Mouse (Mus musculus) ES-E14 (cell line): ENCODE results near the gene Tmem229b.

Source experiments
- CHD2 ChIP-seq: IDR thresholded peaks from 2 replicates; pipeline ENCODE4 v1.6.1; 2014; ENCODE audit warnings: mild to moderate bottlenecking, low read depth, low read length, inconsistent platforms
- HCFC1 ChIP-seq: IDR thresholded peaks from 2 replicates; pipeline ENCODE4 v1.6.1; 2012; ENCODE audit warnings: low read length, inconsistent platforms, borderline replicate concordance; ENCODE audit not compliant: insufficient read depth
- ZC3H11A ChIP-seq: IDR thresholded peaks from 2 replicates; pipeline ENCODE4 v1.6.1; 2012; ENCODE audit warnings: low read depth, mild to moderate bottlenecking, inconsistent platforms, low read length, borderline replicate concordance

DNA sequence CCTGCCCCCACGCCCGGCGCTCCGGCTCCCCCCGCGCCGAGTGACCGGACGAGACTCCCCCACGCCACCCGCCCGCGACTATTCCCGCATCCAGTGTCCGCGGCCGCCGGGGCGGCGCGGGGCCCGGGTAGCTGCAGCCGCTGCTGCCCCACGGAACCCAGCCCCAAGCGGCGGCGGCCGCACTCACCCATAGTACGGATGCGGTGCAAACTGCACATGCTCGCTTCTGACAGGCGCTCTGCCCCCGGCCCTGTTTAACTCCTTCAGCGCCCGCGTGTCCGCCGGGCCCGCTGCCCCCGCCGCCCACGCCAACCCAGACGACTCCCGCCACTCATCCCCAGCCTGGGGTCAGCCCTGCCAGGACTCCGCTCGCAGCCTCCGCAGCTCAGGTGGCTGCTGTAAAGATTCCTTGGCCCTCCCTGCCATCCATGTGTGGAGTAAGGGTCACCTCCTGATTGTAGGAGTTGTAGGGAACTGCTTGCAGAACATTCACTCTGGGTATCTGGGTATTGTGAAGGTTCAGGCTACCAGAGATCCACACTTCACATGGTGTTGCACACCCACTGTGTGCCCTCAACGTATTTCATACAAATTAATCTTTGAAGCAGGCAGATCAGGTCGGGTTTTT is at the start of gene Tmem229b:
- TF ChIP-seq CHD2 (no peak), HCFC1 (no peak), ZC3H11A (no peak)
